8 mouse cellular contexts compared by ENCODE assay signal in the genomic region with DNA sequence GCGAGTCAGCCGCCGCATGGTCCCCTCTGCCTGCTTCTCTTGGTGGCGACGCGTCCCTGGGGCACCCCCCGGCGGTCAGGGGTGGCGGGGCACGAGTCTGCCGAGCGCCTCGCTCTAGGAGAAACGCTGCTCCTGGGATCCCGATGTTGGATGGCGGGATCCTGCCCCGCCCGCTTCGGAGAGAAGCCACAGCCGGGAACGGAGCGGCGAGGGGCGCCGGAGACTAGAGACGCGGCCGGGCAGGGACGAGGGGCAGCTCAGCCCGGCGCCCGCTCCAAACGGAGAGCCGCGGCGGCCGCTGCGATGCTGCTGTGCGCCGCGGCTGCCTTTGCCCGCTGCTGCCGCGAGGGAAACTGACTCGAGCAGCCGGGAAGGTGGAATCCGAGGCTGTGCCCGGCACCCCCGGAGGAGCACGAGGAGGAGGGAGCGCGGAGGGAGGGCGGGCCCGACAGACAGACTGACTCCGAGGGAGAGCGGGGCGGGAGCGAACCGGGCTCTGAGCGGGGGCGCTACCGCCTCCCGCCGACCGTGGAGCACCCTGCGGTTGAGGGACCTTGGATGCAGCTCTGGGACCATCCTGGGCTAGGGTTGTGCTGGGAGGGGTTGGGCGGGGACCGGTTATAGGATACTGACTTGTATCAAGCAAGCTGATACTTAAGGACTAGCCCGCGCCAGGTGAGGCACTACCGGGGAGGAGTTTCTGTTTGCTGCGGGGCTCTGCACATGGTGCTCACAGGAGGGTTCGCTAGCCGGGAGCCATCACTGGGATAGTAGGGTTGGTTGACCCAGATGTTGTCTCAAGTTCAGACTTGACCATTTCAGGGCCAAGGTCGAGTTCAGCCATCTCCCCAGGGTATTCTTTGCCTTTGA. TPM values are rescaled to one million over a fixed set of nuclear protein-coding genes. Genes with fewer than 3 reads are reported as not detected.
DNase-seq lines count a peak whose midpoint lies in the region; ATAC-seq and TF ChIP-seq lines count a peak whose summit lies in the region.

A gene (minus strand): TSS at position 412 of the 870 bp plus-strand sequence.

- TF ChIP-seq CTCF in kidney, postnatal 0 days (IDR thresholded peaks at IDR 0.05; ENCODE audit: low read depth), result peak; percentile 74

- no peaks in the 10 kb centered on the region for H3K9me3 ChIP-seq in embryonic facial prominence, embryonic 13.5 days
- H3K9me3 ChIP-seq in heart, embryonic 14.5 days (ENCODE audit: control insufficient read depth, low read length), result 0 out of 2 replicates have a peak, but pooled peaks cover 6% of the 10 kb centered on the region
- H3K9me3 ChIP-seq in kidney, postnatal 0 days (replicated peaks; ENCODE audit: low read length), result no peaks in the 10 kb centered on the region
- H3K9me3 ChIP-seq in liver, embryonic 11.5 days (ENCODE audit: control insufficient read depth, low read length), result 0 out of 2 replicates have a peak, but pooled peaks cover 2% of the 10 kb centered on the region

- peak; percentile 18 for DNase-seq in CD4-positive helper T cell, adult 2 months (ENCODE audit: low read depth, low spot score)
- peak; percentile 85 for DNase-seq in adrenal gland, postnatal 14 days
- DNase-seq in kidney, postnatal 0 days (ENCODE audit: low spot score), result peak; percentile 73
- peak; percentile 48 for DNase-seq in liver, embryonic 11.5 days (ENCODE audit: low spot score)
- peak; percentile 21 for DNase-seq in ovary, postnatal 10 days (ENCODE audit: low spot score)
- peak; percentile 61 for DNase-seq in urinary bladder, postnatal 14 days (ENCODE audit: low spot score)

- peak within 1 kb of the TSS; percentile 93 for H3K4me2 ChIP-seq in embryonic facial prominence, embryonic 13.5 days
- H3K4me2 ChIP-seq in heart, embryonic 14.5 days (ENCODE audit: low read length), result peak within 1 kb of the TSS; percentile 94
- peak within 1 kb of the TSS; percentile 91 for H3K4me2 ChIP-seq in kidney, postnatal 0 days (ENCODE audit: low read length)
- peak within 1 kb of the TSS; percentile 62 for H3K4me2 ChIP-seq in liver, embryonic 11.5 days

- peak within 1 kb of the TSS; percentile 58 for H3K4me3 ChIP-seq in embryonic facial prominence, embryonic 13.5 days
- peak within 1 kb of the TSS; percentile 55 for H3K4me3 ChIP-seq in heart, embryonic 14.5 days (ENCODE audit: control insufficient read depth in 1 of 2, insufficient read depth in 1 of 2, low read depth in 1 of 2, low read length in 2 of 2)
- H3K4me3 ChIP-seq in kidney, postnatal 0 days (replicated peaks; ENCODE audit: low read depth, low read length), result peak within 1 kb of the TSS; percentile 54
- H3K4me3 ChIP-seq in liver, embryonic 11.5 days (ENCODE audit: low read depth, low read length), result peak within 1 kb of the TSS; percentile 47

- peaks cover 65% of the 10 kb centered on the region for H3K27me3 ChIP-seq in embryonic facial prominence, embryonic 13.5 days
- H3K27me3 ChIP-seq in heart, embryonic 14.5 days (ENCODE audit: control insufficient read depth, insufficient read depth, low read length), result peaks cover 55% of the 10 kb centered on the region
- H3K27me3 ChIP-seq in kidney, postnatal 0 days (ENCODE audit: insufficient read depth, low read length), result 0 out of 2 replicates have a peak, but pooled peaks cover 3% of the 10 kb centered on the region
- peaks cover 53% of the 10 kb centered on the region for H3K27me3 ChIP-seq in liver, embryonic 11.5 days (replicated peaks; ENCODE audit: control insufficient read depth, insufficient read depth, low read length)

- ATAC-seq in embryonic facial prominence, embryonic 13.5 days (ENCODE audit: insufficient number of reproducible peaks, insufficient read depth, low FRiP score, low TSS enrichment, low read depth), result peak; percentile 49
- peak; percentile 66 for ATAC-seq in heart, embryonic 14.5 days (ENCODE audit: insufficient number of reproducible peaks, insufficient read depth, low FRiP score, low read depth)
- peak; percentile 76 for ATAC-seq in kidney, postnatal 0 days (replicated peaks; ENCODE audit: low FRiP score, low read depth)
- ATAC-seq in liver, embryonic 11.5 days (replicated peaks; ENCODE audit: low FRiP score), result peak; percentile 29; the same call in 1 of the 2 replicates

- H3K27ac ChIP-seq in embryonic facial prominence, embryonic 13.5 days, result no peak within 1 kb of the TSS
- no peak within 1 kb of the TSS for H3K27ac ChIP-seq in heart, embryonic 14.5 days (replicated peaks in 1 of 2; ENCODE audit: control insufficient read depth in 1 of 2, insufficient read depth in 1 of 2, low read depth in 2 of 2, low read length in 2 of 2)
- peak within 1 kb of the TSS; percentile 36; the same call in 1 of the 2 replicates for H3K27ac ChIP-seq in kidney, postnatal 0 days
- no peak within 1 kb of the TSS for H3K27ac ChIP-seq in liver, embryonic 11.5 days (ENCODE audit: low read depth, low read length)

- peaks cover 22% of the 10 kb centered on the region for H3K4me1 ChIP-seq in embryonic facial prominence, embryonic 13.5 days
- H3K4me1 ChIP-seq in heart, embryonic 14.5 days (ENCODE audit: control insufficient read depth in 2 of 2, insufficient read depth in 2 of 2, low read length in 2 of 2), result peaks cover 2 to 7% of the 10 kb centered on the region in 2 experiments; a peak in 2 of 4 replicates
- H3K4me1 ChIP-seq in kidney, postnatal 0 days (replicated peaks; ENCODE audit: insufficient read depth, low read length), result 0 out of 2 replicates have a peak, but pooled peaks cover 6% of the 10 kb centered on the region
- no peaks in the 10 kb centered on the region; the same call in 1 of the 2 replicates for H3K4me1 ChIP-seq in liver, embryonic 11.5 days (replicated peaks; ENCODE audit: control insufficient read depth, insufficient read depth, low read length)

- H3K9ac ChIP-seq in embryonic facial prominence, embryonic 13.5 days, result peak within 1 kb of the TSS; percentile 72
- peak within 1 kb of the TSS; percentile 52 for H3K9ac ChIP-seq in heart, embryonic 14.5 days (ENCODE audit: low read length)
- H3K9ac ChIP-seq in kidney, postnatal 0 days (ENCODE audit: low read depth, low read length), result peak within 1 kb of the TSS; percentile 48
- H3K9ac ChIP-seq in liver, embryonic 11.5 days (ENCODE audit: low read depth, low read length), result no peak within 1 kb of the TSS

- H3K36me3 ChIP-seq in embryonic facial prominence, embryonic 13.5 days, result no peaks in the 10 kb centered on the region
- no peaks in the 10 kb centered on the region for H3K36me3 ChIP-seq in heart, embryonic 14.5 days (ENCODE audit: control insufficient read depth, insufficient read depth, low read length)
- no peaks in the 10 kb centered on the region for H3K36me3 ChIP-seq in kidney, postnatal 0 days (ENCODE audit: insufficient read depth, low read length)
- H3K36me3 ChIP-seq in liver, embryonic 11.5 days (ENCODE audit: control insufficient read depth, insufficient read depth, low read length), result no peaks in the 10 kb centered on the region

- under 1% methylated on average over 68 of the region's 75 CpGs for WGBS in embryonic facial prominence, embryonic 13.5 days
- WGBS in heart, embryonic 14.5 days, result under 1% methylated on average over 69 of the region's 75 CpGs
- under 1% methylated on average over 74 of the region's 75 CpGs for WGBS in kidney, postnatal 0 days
- 1% methylated on average over 74 of the region's 75 CpGs for WGBS in liver, embryonic 11.5 days

RNA-seq across cellular contexts. Expression of the gene that starts here (rescaled TPM):
- total RNA-seq in adrenal gland, postnatal 14 days (2021), result 0.89 and 1.7 TPM in 2 replicates
- 3.9 and 5.3 TPM in 2 replicates for polyA plus RNA-seq in embryonic facial prominence, embryonic 13.5 days (2015; fragmentation: Nextera tagmentation; extraction: Ambion mirVana)
- 0.39 and 0.82 TPM in 2 replicates for polyA plus RNA-seq in heart, embryonic 14.5 days (2014; fragmentation: Nextera tagmentation; extraction: Ambion mirVana)
- polyA plus RNA-seq in kidney, postnatal 0 days (2015; fragmentation: Nextera tagmentation; extraction: Ambion mirVana), result 19.3 and 24.0 TPM in 2 replicates
- 0.84 and 1.4 TPM in 2 replicates for polyA plus RNA-seq in liver, embryonic 11.5 days (2014; fragmentation: Nextera tagmentation; extraction: Ambion mirVana)

Comparison
In these comparisons a context has a peak if more than half of its experiments do, and no peak if none do; other contexts are left out.
1. Peak in ATAC-seq, H3K4me3 ChIP-seq, H3K9ac ChIP-seq and H3K4me2 ChIP-seq in heart, embryonic 14.5 days; RNA of the gene not detected or under 1 TPM.
2. DNase-seq: peak in every context shown above with its lines; median percentile 85 in adrenal gland, postnatal 14 days; 73 in kidney, postnatal 0 days; 61 in urinary bladder, postnatal 14 days; 48 in liver, embryonic 11.5 days; 21 in ovary, postnatal 10 days; 18 in CD4-positive helper T cell, adult 2 months.